8 mouse cellular contexts compared by ENCODE assay signal in genomic region chrX:99808375-99808774, GRCm38 (mm10). TPM values are rescaled to one million over a fixed set of nuclear protein-coding genes. Genes with fewer than 3 reads are reported as not detected.
DNase-seq lines count a peak whose midpoint lies in the region; ATAC-seq and TF ChIP-seq lines count a peak whose summit lies in the region.

No protein-coding gene starts in this region.

- peak; percentile 39 for TF ChIP-seq CTCF in Patski (IDR thresholded peaks at IDR 0.05)

- no peak for ATAC-seq in Patski
- ATAC-seq in megakaryocyte, adult 5-6 weeks (ENCODE audit: poor library complexity, severe bottlenecking), result no peak

- in situ Hi-C loops in Patski (cut with MboI; ENCODE audit: low pct_unique_long_range_greater_than_20kb), result no loop called here

- H3K27me3 ChIP-seq in Patski, result peaks cover 40% of the 10 kb centered on the region

- peak; percentile 13 for DNase-seq in adrenal gland, adult 2 months
- DNase-seq in adrenal gland, postnatal 4 days (ENCODE audit: low spot score in 2 of 2), result no peak
- peak; percentile 29 for DNase-seq in layer of hippocampus, adult 11-12 months (ENCODE audit: low spot score)
- DNase-seq in layer of hippocampus, adult 9-11 months, result no peak
- DNase-seq in Patski (ENCODE audit: low read depth, low spot score), result no peak
- peak; percentile 42 for DNase-seq in heart, postnatal 4 days
- DNase-seq in right cerebral cortex, postnatal 4 days, result peak; percentile 44

- CTCF ChIA-PET in Patski (lab: Charles Lee), result no interaction called here

- POLR2A ChIA-PET in Patski (lab: Charles Lee), result no interaction called here

RNA-seq across cellular contexts. Expression of gene Tmem28, which starts 12.4 kb away (rescaled TPM):
- total RNA-seq in adrenal gland, adult 2 months (2021), result 1 to 10 TPM; 3.9 TPM
- 2.3 and 3.2 TPM in 2 replicates for polyA plus RNA-seq in adrenal gland, adult 2 months (2012; rRNA removed)
- total RNA-seq in adrenal gland, postnatal 4 days (2021), result 1 to 10 TPM; 2.7 to 3.5 TPM
- polyA plus RNA-seq in Patski (2021), result not detected
- not detected for total RNA-seq in heart, postnatal 4 days (2021)
- total RNA-seq in megakaryocyte, adult 5-6 weeks (2015), result not detected in 2 replicates
- not detected in 2 replicates for total RNA-seq in megakaryocyte, adult 5-6 weeks (2017)

Comparison
In these comparisons a context has a peak if more than half of its experiments do, and no peak if none do; other contexts are left out.
1. DNase-seq: peak in adrenal gland, adult 2 months (single experiment), layer of hippocampus, adult 11-12 months (single experiment), heart, postnatal 4 days (single experiment) and right cerebral cortex, postnatal 4 days (single experiment); none in adrenal gland, postnatal 4 days (0 of 2), layer of hippocampus, adult 9-11 months (single experiment) and Patski (single experiment).